Mouse (Mus musculus): ENCODE measurements around the gene Ly75. TPM values are rescaled to one million over a fixed set of nuclear protein-coding genes. Genes with fewer than 3 reads are reported as not detected.

Ly75 gene
- total and polyA plus RNA-seq, 3 experiments: 1.1 to 2.2 TPM; not detected in 1

GRCm38 (mm10) chr2:60365138-60365775 is 17.8 kb downstream of the Ly75 start (continued):
- TF ChIP-seq SIN3A (IDR thresholded peaks at IDR 0.05; ENCODE audit: low read length) (no peak), MYC (IDR thresholded peaks at IDR 0.05; ENCODE audit: low read depth, low read length) (no peak)

- Histone ChIP-seq H3K4me1 (ENCODE audit: control insufficient read depth in 1 of 2, insufficient read depth in 2 of 2, low read length in 2 of 2) (peaks cover 0 to 3% of the 10 kb centered on the region in 2 experiments; a peak in 1 of 4 replicates), H3K4me3 (ENCODE audit: control insufficient read depth in 1 of 2, insufficient read depth in 1 of 2, low read depth in 2 of 2, low read length in 2 of 2) (no peak overlapping the region), H3K9me3 (replicated peaks; ENCODE audit: insufficient read depth, low read length) (no peaks in the 10 kb centered on the region), H3K27me3 (ENCODE audit: control insufficient read depth in 1 of 2, insufficient read depth in 2 of 2, low read length in 2 of 2) (no peaks in the 10 kb centered on the region), H3K9ac (ENCODE audit: control insufficient read depth, low read depth, low read length, poor library complexity, severe bottlenecking) (no peak overlapping the region), H3K36me3 (ENCODE audit: control insufficient read depth in 1 of 2, insufficient read depth in 2 of 2, low read length in 2 of 2) (peaks cover 0 to 3% of the 10 kb centered on the region in 2 experiments; a peak in 1 of 4 replicates), H3K79me2 (ENCODE audit: control insufficient read depth, insufficient read depth, low read length, poor library complexity) (no peaks in the 10 kb centered on the region), H3K27ac (ENCODE audit: control insufficient read depth, low read depth, low read length) (no peak overlapping the region)
- no peak for DNase-seq (ENCODE audit: low read depth, low spot score)
- TF ChIP-seq MYC (IDR thresholded peaks at IDR 0.05; ENCODE audit: low read depth, low read length): no peak
- TF ChIP-seq ZNF384 (IDR thresholded peaks at IDR 0.05; ENCODE audit: low read depth, low read length): no peak
- TF ChIP-seq GABPA (IDR thresholded peaks at IDR 0.05; ENCODE audit: low read depth, low read length): no peak
- TF ChIP-seq POLR2AphosphoS2 (IDR thresholded peaks at IDR 0.05; ENCODE audit: low read length): no peak
- TF ChIP-seq MAFK (IDR thresholded peaks at IDR 0.05; ENCODE audit: borderline replicate concordance, low read depth, low read length): no peak
- TF ChIP-seq USF1 (IDR thresholded peaks at IDR 0.05; ENCODE audit: low read depth, low read length): no peak
- TF ChIP-seq BHLHE40 (IDR thresholded peaks at IDR 0.05; ENCODE audit: borderline replicate concordance, low read depth, low read length): no peak
- no peak for TF ChIP-seq MEF2A (IDR thresholded peaks at IDR 0.05; ENCODE audit: extremely low read depth, insufficient replicate concordance, low read depth, low read length, poor library complexity, severe bottlenecking)
- no peak for TF ChIP-seq MAX (IDR thresholded peaks at IDR 0.05; ENCODE audit: low read length)
- TF ChIP-seq TAL1 (IDR thresholded peaks at IDR 0.05; ENCODE audit: low read length): no peak
- TF ChIP-seq MXI1 (IDR thresholded peaks at IDR 0.05; ENCODE audit: low read depth, low read length): no peak
These were observed 21.0 kb downstream of the Ly75 start for GRCm38 (mm10) chr2:60362146-60362545.

- Histone ChIP-seq H3K27ac (ENCODE audit: control insufficient read depth, low read depth, low read length) (no peak overlapping the region), H3K9ac (ENCODE audit: control insufficient read depth, low read depth, low read length, poor library complexity, severe bottlenecking) (no peak overlapping the region), H3K4me3 (ENCODE audit: control insufficient read depth in 1 of 2, insufficient read depth in 1 of 2, low read depth in 2 of 2, low read length in 2 of 2) (no peak overlapping the region), H3K4me1 (ENCODE audit: control insufficient read depth in 1 of 2, insufficient read depth in 2 of 2, low read length in 2 of 2) (peaks cover 0 to 6% of the 10 kb centered on the region in 2 experiments; a peak in 2 of 4 replicates), H3K36me3 (ENCODE audit: control insufficient read depth in 1 of 2, insufficient read depth in 2 of 2, low read length in 2 of 2) (no peaks in the 10 kb centered on the region; a peak in 2 of 4 replicates), H3K27me3 (ENCODE audit: control insufficient read depth in 1 of 2, insufficient read depth in 2 of 2, low read length in 2 of 2) (no peaks in the 10 kb centered on the region), H3K9me3 (replicated peaks; ENCODE audit: insufficient read depth, low read length) (no peaks in the 10 kb centered on the region), H3K79me2 (ENCODE audit: control insufficient read depth, insufficient read depth, low read length, poor library complexity) (no peaks in the 10 kb centered on the region)
- TF ChIP-seq CHD2 (IDR thresholded peaks at IDR 0.05; ENCODE audit: low read length) (no peak), MAX (IDR thresholded peaks at IDR 0.05; ENCODE audit: low read length) (no peak), MXI1 (IDR thresholded peaks at IDR 0.05; ENCODE audit: low read depth, low read length) (no peak), HCFC1 (IDR thresholded peaks at IDR 0.05; ENCODE audit: low read depth, low read length) (no peak), ZMIZ1 (IDR thresholded peaks at IDR 0.05; ENCODE audit: low read depth, low read length) (no peak), ZNF384 (IDR thresholded peaks at IDR 0.05; ENCODE audit: low read depth, low read length) (no peak), ZC3H11A (IDR thresholded peaks at IDR 0.05; ENCODE audit: low read depth, low read length) (no peak), RAD21 (IDR thresholded peaks at IDR 0.05; ENCODE audit: low read depth, low read length) (no peak), MYB (IDR thresholded peaks at IDR 0.05; ENCODE audit: low read depth, low read length) (no peak), TCF12 (IDR thresholded peaks at IDR 0.05; ENCODE audit: low read depth, low read length) (no peak), MAFK (IDR thresholded peaks at IDR 0.05; ENCODE audit: borderline replicate concordance, low read depth, low read length) (no peak), NELFE (IDR thresholded peaks at IDR 0.05; ENCODE audit: low read depth, low read length) (no peak), E2F4 (IDR thresholded peaks at IDR 0.05; ENCODE audit: borderline replicate concordance, low read depth, low read length) (no peak), TBP (IDR thresholded peaks at IDR 0.05; ENCODE audit: low read depth, low read length) (no peak), GATA1 (IDR thresholded peaks at IDR 0.05; ENCODE audit: low read depth, low read length) (no peak), MAZ (IDR thresholded peaks at IDR 0.05; ENCODE audit: low read depth, low read length) (no peak)
- DNase-seq (ENCODE audit: low read depth, low spot score): no peak
These were observed 23.3 kb downstream of the Ly75 start for GRCm38 (mm10) chr2:60359796-60360195.

All from MEL (cell line).